Comparison of ENCODE assay signal across 1 mouse cellular context in the genomic region with DNA sequence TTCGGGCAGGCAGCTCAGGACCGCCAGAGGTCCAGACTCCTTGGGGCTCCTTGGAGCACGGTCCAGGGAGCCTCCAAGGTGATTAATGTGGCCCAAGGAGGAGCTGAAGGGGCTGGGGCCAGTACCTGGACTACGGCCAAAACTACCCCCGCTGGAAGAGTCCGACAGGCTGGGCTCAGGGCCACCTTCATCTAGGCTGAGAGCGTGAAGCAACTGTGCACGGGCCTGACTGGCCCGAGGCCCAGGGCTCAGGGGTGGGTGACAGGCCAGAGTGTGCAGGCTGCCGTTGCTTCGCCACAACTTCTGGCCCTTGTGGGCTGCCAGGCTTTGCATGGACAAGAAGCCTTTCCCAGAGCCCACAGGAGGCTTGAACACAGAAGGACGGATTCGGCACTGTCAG.
TF ChIP-seq lines count a peak whose summit lies in the region.

No protein-coding gene starts in this region.

TF ChIP-seq in CH12.LX, 34 proteins besides CTCF, POLR2A, EP300 and RAD21 (continued from another document):
- TF ChIP-seq UBTF (IDR thresholded peaks at IDR 0.05; ENCODE audit: low read depth, low read length), result no peak
- no peak for TF ChIP-seq USF1 (IDR thresholded peaks at IDR 0.05; ENCODE audit: low read depth, low read length)
- no peak for TF ChIP-seq MAZ (IDR thresholded peaks at IDR 0.05; ENCODE audit: low read depth, low read length)
- no peak for TF ChIP-seq NELFE (IDR thresholded peaks at IDR 0.05; ENCODE audit: low read depth, low read length)
- TF ChIP-seq MEF2A (IDR thresholded peaks at IDR 0.05; ENCODE audit: borderline replicate concordance, low read depth, low read length), result no peak
